Mouse (Mus musculus): ENCODE results near the gene Fmo4.
"Not testable (repeated sequence)": the region's sequence is repeated elsewhere in the genome, so short reads cannot be mapped to it uniquely, and the experiment has no call there.

Fmo4 gene

DNA sequence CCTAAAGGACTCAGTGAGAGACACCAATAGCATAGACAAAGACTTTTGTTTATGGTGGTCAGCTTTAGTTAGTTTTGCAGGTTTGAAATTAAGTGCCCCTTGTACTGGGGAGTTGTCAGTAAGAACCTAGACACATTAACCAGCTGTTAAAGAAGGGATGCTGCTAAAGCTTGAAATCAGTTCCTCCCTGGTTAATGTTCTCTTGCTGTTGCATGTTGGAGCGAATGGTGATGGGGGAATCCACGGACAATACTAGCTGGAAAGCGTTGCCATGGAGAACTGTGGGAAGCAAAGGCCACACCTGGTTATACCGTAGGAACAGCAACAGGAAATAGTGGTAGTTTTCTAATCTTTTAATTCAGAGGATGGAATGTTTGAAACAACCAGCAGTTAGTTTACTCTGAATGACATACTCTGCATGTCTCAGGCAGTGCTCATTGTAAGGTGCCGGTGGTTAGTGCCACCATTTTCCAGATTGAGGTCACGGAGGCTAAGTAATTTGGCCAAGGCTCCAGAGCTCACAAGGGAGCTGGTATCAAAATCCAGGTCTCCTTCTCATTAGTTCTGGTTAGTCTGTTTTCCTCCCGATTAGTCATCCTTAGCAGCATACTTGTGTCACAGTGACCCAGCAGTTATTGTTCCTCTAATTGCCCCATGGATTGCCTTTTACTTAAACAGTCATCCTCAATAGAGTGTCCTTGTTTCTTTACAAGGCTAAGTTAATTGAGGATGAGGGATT is 21.3 kb downstream of the Fmo4 start:
- peak; percentile 94 for DNase-seq (ENCODE audit: inconsistent ontology term)

DNA sequence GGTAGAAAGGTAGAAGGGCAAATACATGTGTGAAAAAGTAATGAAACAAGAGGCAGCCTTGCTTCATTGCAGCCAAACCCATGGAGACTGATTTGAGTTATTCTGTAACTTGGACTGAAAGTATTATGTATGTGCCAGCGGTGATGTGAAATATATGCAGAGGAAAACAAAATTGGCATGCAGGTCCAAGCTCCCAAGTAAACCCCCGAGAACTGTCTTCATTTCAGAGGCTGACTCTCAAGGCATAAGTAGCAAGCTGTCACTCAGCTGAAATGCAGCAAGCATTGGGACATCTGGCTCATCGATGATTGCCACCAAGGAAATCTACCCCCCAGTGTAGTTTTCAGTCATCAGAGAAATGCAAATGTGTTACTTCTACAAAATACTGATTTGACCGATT is 28.6 kb downstream of the Fmo4 start:
- DNase-seq (ENCODE audit: inconsistent ontology term): no peak

DNA sequence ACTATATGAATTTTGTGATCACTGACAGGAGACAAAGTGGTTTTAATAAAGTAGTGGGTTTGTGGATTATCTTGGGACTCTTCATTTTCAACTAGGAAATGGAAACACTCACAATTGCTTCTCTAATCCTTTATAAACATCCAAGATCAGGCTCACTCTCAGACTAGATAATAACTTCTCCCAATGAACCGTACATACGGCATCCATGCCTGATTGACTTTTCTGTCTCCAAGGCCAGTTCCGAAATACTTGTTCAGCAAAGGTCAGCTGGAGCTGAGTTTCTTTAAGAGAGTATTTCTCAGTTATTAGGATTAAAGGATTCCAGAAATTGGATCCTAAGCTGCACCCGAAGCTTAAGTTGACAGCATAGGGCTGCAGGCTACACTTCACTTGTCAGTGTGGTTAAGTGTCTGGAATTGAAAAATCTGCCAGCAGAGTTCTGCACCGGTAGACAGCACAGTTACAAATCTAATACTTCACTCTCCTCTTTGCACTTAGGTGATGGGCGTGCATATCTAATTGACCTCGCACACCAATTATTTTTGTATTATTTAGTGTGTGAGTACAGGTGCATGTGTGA is 30.0 kb downstream of the Fmo4 start:
- no peak for DNase-seq (ENCODE audit: inconsistent ontology term)

DNA sequence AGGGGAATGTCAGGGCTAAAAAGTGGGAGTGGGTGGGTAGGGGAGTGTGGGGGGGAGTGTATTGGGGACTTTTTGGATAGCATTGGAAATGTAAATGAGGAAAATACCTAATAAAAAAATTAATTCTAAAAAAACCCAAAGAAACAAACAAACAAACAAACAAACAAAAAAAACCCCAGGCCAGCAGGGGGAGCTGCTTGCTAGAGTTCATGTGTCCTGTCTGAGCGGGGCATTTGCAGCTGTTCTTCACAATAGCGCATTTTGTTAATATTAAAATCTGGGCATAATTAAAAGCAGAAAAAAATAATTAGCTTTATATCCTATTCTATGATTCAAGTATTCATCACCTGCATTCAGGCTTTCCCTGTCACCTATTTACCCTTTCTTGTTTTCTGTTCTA is 32.7 kb downstream of the Fmo4 start:
- DNase-seq (ENCODE audit: inconsistent ontology term): not testable (repeated sequence)

DNA sequence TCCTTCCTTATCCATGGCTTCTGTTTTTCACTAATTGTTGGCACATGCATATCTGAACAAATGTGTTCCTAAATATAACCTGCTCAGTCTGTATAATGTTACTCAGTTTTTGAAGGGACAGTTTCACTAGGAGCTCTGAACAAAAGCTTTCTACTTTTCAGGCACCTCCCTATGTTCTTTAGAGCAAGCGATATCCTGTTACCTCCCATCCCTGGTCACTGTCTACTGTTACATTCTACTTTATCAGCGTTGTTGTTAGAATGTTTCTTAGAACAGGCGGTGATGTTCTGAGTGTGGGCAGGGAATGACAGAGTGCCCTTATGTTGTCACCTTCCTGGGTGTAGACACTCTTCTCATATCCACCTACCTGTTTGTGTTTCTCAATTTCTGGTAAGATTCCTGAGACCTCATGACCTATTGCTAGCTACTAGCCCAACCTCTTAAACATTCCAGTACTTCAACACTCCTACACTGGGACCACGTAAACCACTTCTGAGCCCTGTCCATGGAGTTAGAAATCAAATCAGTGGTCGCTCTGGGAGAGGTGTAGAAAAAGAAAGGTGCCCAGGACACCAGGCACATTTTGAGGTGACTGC is 35.7 kb downstream of the Fmo4 start:
- DNase-seq (ENCODE audit: inconsistent ontology term): no peak

DNA sequence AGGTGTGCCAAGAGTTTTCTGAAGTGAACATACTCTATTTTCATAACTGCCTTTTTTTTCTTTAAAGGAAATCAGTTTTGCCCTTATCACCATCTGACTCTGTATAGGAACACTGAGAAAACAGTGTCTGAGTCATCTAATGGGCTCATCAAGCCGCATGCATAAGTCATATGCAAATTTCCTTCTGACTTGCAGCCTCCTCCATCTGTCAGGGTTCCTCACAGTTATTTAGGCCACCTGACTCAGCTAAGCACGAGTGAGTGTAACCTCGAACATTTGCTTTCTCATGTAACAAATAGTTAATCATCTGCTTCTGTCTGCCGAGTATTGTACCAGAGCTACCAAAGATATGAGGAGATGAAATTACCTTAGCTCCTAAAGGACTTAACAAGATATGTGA is 40.1 kb downstream of the Fmo4 start:
- peak; percentile 29 for DNase-seq (ENCODE audit: inconsistent ontology term)

DNA sequence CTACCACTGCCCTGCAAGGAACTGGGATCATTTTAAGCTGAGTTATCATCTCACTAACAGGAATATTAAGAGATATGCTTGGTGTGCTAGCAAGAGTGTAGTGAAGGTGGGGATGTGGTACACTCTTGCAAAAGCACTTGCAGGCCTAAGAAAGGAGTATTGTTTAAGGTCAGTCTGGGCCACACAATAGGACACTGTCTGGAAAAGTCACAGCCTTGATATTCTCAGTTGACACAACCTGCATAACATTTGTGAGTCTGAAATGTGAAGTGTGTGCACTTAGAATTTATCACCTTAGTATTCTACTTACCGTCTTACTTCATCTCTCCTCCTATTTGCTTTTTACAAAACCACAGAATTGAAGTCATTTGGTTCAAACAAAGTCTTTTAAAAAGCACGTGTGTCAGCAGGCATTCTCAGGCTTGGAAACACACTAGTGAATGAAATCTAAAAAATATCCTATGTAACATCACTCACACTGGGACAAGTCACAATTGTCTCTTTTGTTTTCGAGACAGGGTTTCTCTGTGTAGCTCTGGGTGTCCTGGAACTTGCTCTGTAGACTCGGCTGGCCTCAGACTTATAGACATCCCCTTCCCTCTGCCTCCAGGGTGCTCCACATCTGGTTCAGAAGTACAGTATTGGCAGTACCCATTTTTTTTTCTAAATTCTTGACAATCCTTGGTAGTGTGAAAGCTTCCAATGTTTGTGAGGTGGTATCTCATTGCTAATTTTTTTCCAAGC is 42.0 kb downstream of the Fmo4 start:
- DNase-seq (ENCODE audit: inconsistent ontology term): no peak

DNA sequence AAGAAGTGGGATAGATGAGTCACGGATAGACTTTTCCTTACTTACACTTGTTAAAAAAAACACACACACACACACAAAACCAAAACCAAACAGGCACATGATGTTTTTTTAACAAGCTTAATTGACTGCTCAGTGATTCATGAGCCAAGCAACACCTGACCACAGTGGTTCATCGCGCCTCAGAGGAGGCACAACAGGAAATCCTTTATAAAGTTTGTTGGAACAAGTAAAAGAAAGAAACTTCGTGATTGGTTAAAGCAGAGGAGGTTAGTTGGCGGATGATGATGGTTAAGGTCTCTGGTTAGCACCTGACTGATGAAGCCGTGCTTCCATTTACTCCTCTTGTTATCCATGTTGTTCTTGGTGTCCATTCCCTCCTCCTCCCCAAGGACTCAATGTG is 61.8 kb downstream of the Fmo4 start:
- DNase-seq (ENCODE audit: inconsistent ontology term): no peak

DNA sequence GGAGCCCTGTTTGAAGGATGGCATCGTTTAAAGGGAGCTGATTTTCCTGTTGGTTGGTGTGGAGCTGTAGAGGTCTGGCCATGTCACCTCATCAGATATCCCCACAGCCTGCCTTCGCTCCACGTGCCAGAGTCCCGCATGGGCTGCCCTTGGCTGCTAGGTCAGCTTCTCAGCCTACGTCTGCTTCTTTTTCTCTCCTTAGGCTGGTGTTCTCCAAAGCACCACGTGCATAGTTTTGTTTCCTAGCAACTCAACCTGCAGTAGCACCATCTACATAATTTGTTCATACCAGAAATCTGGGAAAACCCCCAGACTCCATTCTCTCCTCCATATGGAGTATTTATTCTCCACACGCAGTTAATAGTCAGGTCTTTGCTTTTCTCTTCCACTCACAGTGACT is 64.2 kb downstream of the Fmo4 start:
- DNase-seq (ENCODE audit: inconsistent ontology term): no peak

DNA sequence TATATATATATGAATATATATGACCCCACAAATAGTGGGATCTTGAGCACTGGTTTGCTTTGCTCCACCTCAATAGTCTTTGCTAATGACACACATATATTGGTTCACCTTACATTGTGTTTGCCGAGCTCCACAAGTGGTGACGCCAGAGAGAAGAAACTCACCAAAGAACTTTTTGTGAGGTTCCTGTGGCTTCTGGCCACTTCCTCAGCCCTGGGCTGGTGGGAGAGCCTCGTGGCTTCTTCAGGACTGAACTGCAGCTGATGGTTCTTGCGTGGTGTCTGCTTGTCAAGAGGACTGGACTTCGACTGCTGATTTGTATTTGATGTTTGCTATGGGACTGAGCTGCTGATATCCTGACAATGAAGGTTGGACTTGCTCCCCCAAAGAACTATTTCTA is 65.0 kb downstream of the Fmo4 start:
- no peak for DNase-seq (ENCODE audit: inconsistent ontology term)

All from Muller cell, postnatal 12 days (primary cell).